Mouse (Mus musculus): Measurements from ENCODE around the gene Tbx10. TPM values are rescaled to one million over a fixed set of nuclear protein-coding genes. Genes with fewer than 3 reads are reported as not detected.
"Not testable (repeated sequence)": the region's sequence is repeated elsewhere in the genome, so short reads cannot be mapped to it uniquely, and the experiment has no call there.

The Tbx10 gene
- total and polyA plus RNA-seq, 3 experiments = not detected

DNA sequence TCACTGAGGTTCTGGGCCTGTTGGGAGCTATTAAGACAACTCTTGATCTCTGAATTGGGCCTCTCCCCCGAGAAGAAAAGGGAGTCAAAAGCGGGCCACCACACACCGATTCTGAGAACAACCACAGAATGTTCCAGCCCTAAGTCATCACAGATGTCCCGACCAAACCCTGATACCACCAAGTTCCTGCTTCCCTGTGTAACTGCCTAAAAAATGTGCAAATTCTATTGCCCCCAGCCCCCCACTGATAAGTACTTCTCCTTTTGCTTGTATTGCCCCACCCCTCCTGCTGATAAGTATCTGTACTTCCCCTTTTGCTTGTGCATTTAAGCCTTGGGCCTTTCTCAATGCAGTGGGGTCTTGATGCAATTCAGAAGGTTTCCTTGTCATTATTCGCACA lies 51.6 kb downstream of the Tbx10 start:
- not testable (repeated sequence) for H3K27me3 ChIP-seq (ENCODE audit: control insufficient read depth in 1 of 2, insufficient read depth in 2 of 2, low read length in 2 of 2); H3K4me3 ChIP-seq (ENCODE audit: control insufficient read depth in 1 of 2, insufficient read depth in 1 of 2, low read depth in 2 of 2, low read length in 2 of 2); H3K36me3 ChIP-seq (ENCODE audit: control insufficient read depth in 1 of 2, insufficient read depth in 2 of 2, low read length in 2 of 2); H3K9ac ChIP-seq (ENCODE audit: control insufficient read depth, low read depth, low read length, poor library complexity, severe bottlenecking); H3K9me3 ChIP-seq (replicated peaks; ENCODE audit: insufficient read depth, low read length); H3K4me1 ChIP-seq (ENCODE audit: control insufficient read depth in 1 of 2, insufficient read depth in 2 of 2, low read length in 2 of 2); H3K79me2 ChIP-seq (ENCODE audit: control insufficient read depth, insufficient read depth, low read length, poor library complexity)
- peak overlapping the region; percentile 86 for H3K27ac ChIP-seq (ENCODE audit: control insufficient read depth, low read depth, low read length)
- TF ChIP-seq TCF12 (IDR thresholded peaks at IDR 0.05; ENCODE audit: low read depth, low read length) (peak; percentile 70), E2F4 (IDR thresholded peaks at IDR 0.05; ENCODE audit: borderline replicate concordance, low read depth, low read length) (0 out of 2 replicates have a peak, but pooled peaks have one; percentile 18), ETS1 (IDR thresholded peaks at IDR 0.05; ENCODE audit: low read depth, low read length) (peak; percentile 55), EP300 (IDR thresholded peaks at IDR 0.05; ENCODE audit: low read depth in 1 of 2, low read length in 2 of 2) (peak; percentile 61 to 87; a peak in 3 of 4 replicates), GATA1 (IDR thresholded peaks at IDR 0.05; ENCODE audit: low read depth, low read length) (peak; percentile 80), POLR2A (IDR thresholded peaks at IDR 0.05; ENCODE audit: control insufficient read depth in 1 of 2, insufficient read depth in 1 of 2, low read depth in 1 of 2, low read length in 2 of 2, poor library complexity in 1 of 2) (0 out of 4 replicates have a peak, but pooled peaks of 1 of the 2 experiments have one; percentile 21), TAL1 (IDR thresholded peaks at IDR 0.05; ENCODE audit: low read length) (peak; percentile 73)
- DNase-seq (ENCODE audit: low read depth, low spot score) = peak; percentile 92

GRCm38 (mm10) chr19:4045966-4046865 lies 53.7 kb downstream of the Tbx10 start, which contains the start of gene Gstp2:
Gene Gstp2 (minus strand): TSS chr19:4046023.
- DNase-seq (ENCODE audit: low read depth, low spot score) = no peak
- peaks cover 0 to 3% of the 10 kb centered on the region in 2 experiments; a peak in 1 of 4 replicates for H3K36me3 ChIP-seq (ENCODE audit: control insufficient read depth in 1 of 2, insufficient read depth in 2 of 2, low read length in 2 of 2)
- H3K27ac ChIP-seq (ENCODE audit: control insufficient read depth, low read depth, low read length) = peak within 1 kb of the TSS; percentile 59
- H3K79me2 ChIP-seq (ENCODE audit: control insufficient read depth, insufficient read depth, low read length, poor library complexity) = no peaks in the 10 kb centered on the region
- TF ChIP-seq HCFC1 (IDR thresholded peaks at IDR 0.05; ENCODE audit: low read depth, low read length) = no peak
- TF ChIP-seq SMC3 (IDR thresholded peaks at IDR 0.05; ENCODE audit: low read depth, low read length) = no peak
- TF ChIP-seq JUND (IDR thresholded peaks at IDR 0.05; ENCODE audit: low read depth, low read length) = no peak
- peak; percentile 69; the same call in 1 of the 2 replicates for TF ChIP-seq TCF12 (IDR thresholded peaks at IDR 0.05; ENCODE audit: low read depth, low read length)
- no peak for TF ChIP-seq MAX (IDR thresholded peaks at IDR 0.05; ENCODE audit: low read length)
- peak; percentile 49; the same call in 1 of the 2 replicates for TF ChIP-seq MYB (IDR thresholded peaks at IDR 0.05; ENCODE audit: low read depth, low read length)
- TF ChIP-seq ZKSCAN1 (IDR thresholded peaks at IDR 0.05; ENCODE audit: low read depth, low read length) = no peak
- TF ChIP-seq MXI1 (IDR thresholded peaks at IDR 0.05; ENCODE audit: low read depth, low read length) = no peak
- peak; percentile 47 for TF ChIP-seq TAL1 (IDR thresholded peaks at IDR 0.05; ENCODE audit: low read length)
- TF ChIP-seq RAD21 (IDR thresholded peaks at IDR 0.05; ENCODE audit: low read depth, low read length) = no peak
- peak; percentile 58 for TF ChIP-seq GATA1 (IDR thresholded peaks at IDR 0.05; ENCODE audit: low read depth, low read length)
- TF ChIP-seq ZMIZ1 (IDR thresholded peaks at IDR 0.05; ENCODE audit: low read depth, low read length) = no peak
- TF ChIP-seq POLR2A (IDR thresholded peaks at IDR 0.05; ENCODE audit: control insufficient read depth in 1 of 2, insufficient read depth in 1 of 2, low read depth in 1 of 2, low read length in 2 of 2, poor library complexity in 1 of 2) = no peak
- TF ChIP-seq EP300 (IDR thresholded peaks at IDR 0.05; ENCODE audit: low read depth in 1 of 2, low read length in 2 of 2) = peak; percentile 21 to 74; a peak in 2 of 4 replicates
- no peak for TF ChIP-seq ELF1 (IDR thresholded peaks at IDR 0.05; ENCODE audit: low read depth, low read length)
- H3K9me3 ChIP-seq (replicated peaks; ENCODE audit: insufficient read depth, low read length) = no peaks in the 10 kb centered on the region
- no peak within 1 kb of the TSS for H3K9ac ChIP-seq (ENCODE audit: control insufficient read depth, low read depth, low read length, poor library complexity, severe bottlenecking)
- no peak within 1 kb of the TSS for H3K4me3 ChIP-seq (ENCODE audit: control insufficient read depth in 1 of 2, insufficient read depth in 1 of 2, low read depth in 2 of 2, low read length in 2 of 2)
- no peaks in the 10 kb centered on the region for H3K27me3 ChIP-seq (ENCODE audit: control insufficient read depth in 1 of 2, insufficient read depth in 2 of 2, low read length in 2 of 2)
- H3K4me1 ChIP-seq (ENCODE audit: control insufficient read depth in 1 of 2, insufficient read depth in 2 of 2, low read length in 2 of 2) = peaks cover 0 to 7% of the 10 kb centered on the region in 2 experiments; a peak in 2 of 4 replicates

Data from MEL (cell line).